Mouse (Mus musculus) lung, adult 2 months (tissue): ENCODE results near the gene 1110025L11Rik.

ENCODE experiments used
- CTCF ChIP-seq: fragments of 200-500 bp; IDR thresholded peaks from 2 replicates; pipeline ENCODE4 v1.5.1; 2011; ENCODE audit warnings: mild to moderate bottlenecking, low read length, control low read depth; ENCODE audit not compliant: insufficient read depth
- POLR2A ChIP-seq: fragments of 200-500 bp; IDR thresholded peaks from 2 replicates; pipeline ENCODE4 v1.6.1; 2011; ENCODE audit warnings: low read depth, mild to moderate bottlenecking, control low read depth, low read length, borderline replicate concordance; ENCODE audit errors: extremely low read depth

DNA sequence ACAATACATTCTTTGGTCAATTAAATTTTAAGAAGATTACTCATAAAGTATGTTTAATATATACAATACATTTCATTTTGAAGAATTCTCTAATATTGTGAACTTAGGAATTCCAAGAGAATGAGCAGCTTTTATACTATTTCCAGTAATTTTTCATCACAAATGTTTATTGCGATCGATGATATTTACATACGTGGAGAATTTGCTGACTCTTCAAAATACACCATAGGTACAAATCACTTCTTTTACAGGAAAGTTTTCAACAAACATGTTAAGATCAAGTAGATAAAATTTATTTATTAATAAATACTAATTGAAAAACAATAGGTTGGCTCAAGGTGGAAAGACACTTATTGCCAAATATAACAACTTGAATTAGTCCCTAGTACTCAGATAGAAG, 49.8 kb downstream of the 1110025L11Rik start:
- no peak for TF ChIP-seq CTCF
- TF ChIP-seq POLR2A, result no peak
